Mouse (Mus musculus): ENCODE results near the gene Layn.

GRCm38 (mm10) chr9:51008841-51009655 lies 67.8 kb downstream of the Layn start, which contains the start of gene Sik2:
- TF ChIP-seq TAL1 (IDR thresholded peaks at IDR 0.05; ENCODE audit: low read length) (no peak), GATA1 (IDR thresholded peaks at IDR 0.05; ENCODE audit: low read length) (no peak)

All from erythroblast, embryonic 14.5 days (primary cell).